Mouse (Mus musculus) stomach, postnatal 0 days (tissue): ENCODE data around the gene Olfr657. TPM values are rescaled to one million over a fixed set of nuclear protein-coding genes. Genes with fewer than 3 reads are reported as not detected.

Experiments used
- ATAC-seq: fragments of 200-750 bp; cut with Nextera tagmentation; 2 replicates; pipeline ENCODE4 v1.8.0; 2017; ENCODE audit not compliant: low FRiP score, low TSS enrichment
- DNase-seq: peaks from one replicate; pipeline ENCODE4 v3.0.0-alpha.2; 2016; ENCODE audit warnings: low spot score
- H3K27ac ChIP-seq: fragments of 300-500 bp; sonication (generic); replicated peaks from 2 replicates; pipeline ENCODE4 v1.5.1; 2014; ENCODE audit warnings: mild to moderate bottlenecking, control low read depth
- H3K27me3 ChIP-seq: fragments of 300-500 bp; sonication (generic); 2 replicates; pipeline ENCODE4 v1.6.1; 2014; ENCODE audit warnings: low read length; ENCODE audit not compliant: control insufficient read depth, insufficient read depth
- H3K36me3 ChIP-seq: fragments of 300-500 bp; sonication (generic); 2 replicates; pipeline ENCODE4 v1.6.1; 2014; ENCODE audit warnings: low read length, mixed read lengths; ENCODE audit not compliant: control insufficient read depth, insufficient read depth
- H3K4me1 ChIP-seq: fragments of 300-500 bp; sonication (generic); replicated peaks from 2 replicates; pipeline ENCODE4 v1.6.1; 2014; ENCODE audit warnings: antibody characterized with exemption; ENCODE audit not compliant: control insufficient read depth, insufficient read depth
- H3K4me2 ChIP-seq: fragments of 300-500 bp; sonication (generic); replicated peaks from 2 replicates; pipeline ENCODE4 v1.6.1; 2014; ENCODE audit warnings: low read depth, mild to moderate bottlenecking, control low read depth, moderate library complexity
- H3K4me3 ChIP-seq: fragments of 300-500 bp; sonication (generic); 2 replicates; pipeline ENCODE4 v1.5.1; 2014; ENCODE audit warnings: low read depth, low read length, control low read depth
- H3K9ac ChIP-seq: fragments of 300-500 bp; sonication (generic); 2 replicates; pipeline ENCODE4 v1.6.1; 2014; ENCODE audit warnings: mild to moderate bottlenecking, low read length, control low read depth, mixed read lengths
- H3K9me3 ChIP-seq: fragments of 300-500 bp; sonication (generic); 2 replicates; pipeline ENCODE4 v1.6.1; 2016; ENCODE audit warnings: low read length; ENCODE audit not compliant: control insufficient read depth
- CTCF ChIP-seq: IDR thresholded peaks from 2 replicates; pipeline ENCODE4 v1.5.1; 2016; ENCODE audit warnings: antibody characterized with exemption, low read depth, mild to moderate bottlenecking, moderate library complexity
- EP300 ChIP-seq: optimal IDR thresholded peaks from 2 replicates; pipeline ENCODE3; 2016; ENCODE audit warnings: antibody characterized with exemption
- WGBS: fragments of 180-500 bp; shearing (Covaris S2); extraction: QIAGEN DNeasy Blood & Tissue Kit; methylation state at CpG from one replicate; pipeline ENCODE4 v1.1.7; 2014; 5-methylcytosine and 5-hydroxymethylcytosine counted together
- polyA plus RNA-seq: library from polyadenylated mRNA; unstranded; fragments of >200 nt; fragmentation: Nextera tagmentation; extraction: Ambion mirVana; gene quantifications from 2 replicates; pipeline ENCODE4 v1.2.1, GENCODE M21; 2015

The Olfr657 gene
- not detected in 2 replicates for polyA plus RNA-seq

DNA sequence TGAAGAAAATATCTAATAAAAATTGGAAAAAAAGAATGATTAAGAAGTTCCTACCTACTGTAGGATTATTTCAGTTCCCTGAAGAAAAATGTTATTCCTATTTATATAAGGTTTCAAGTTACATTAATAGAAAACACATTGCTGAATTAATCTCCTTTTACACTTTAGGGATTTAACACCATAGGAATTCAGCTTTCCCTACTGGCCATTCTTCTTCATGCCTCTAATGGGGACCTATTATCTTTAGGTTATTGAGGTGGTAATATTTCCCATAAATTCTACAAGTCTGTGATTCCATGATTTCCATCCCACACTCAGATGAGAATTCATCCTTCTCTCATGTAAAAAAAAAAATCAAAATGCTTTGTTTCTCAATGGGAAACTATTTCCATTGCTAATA is at the start of gene Olfr657:
Olfr657 (plus strand) TSS at position 301 of the 400 bp plus-strand sequence.
- H3K4me1 ChIP-seq, result no peaks in the 10 kb centered on the region
- ATAC-seq, result no peak
- no peaks in the 10 kb centered on the region for H3K27me3 ChIP-seq
- TF ChIP-seq EP300 (no peak), CTCF (no peak)
- H3K36me3 ChIP-seq, result no peaks in the 10 kb centered on the region
- H3K9me3 ChIP-seq, result no peaks in the 10 kb centered on the region
- no peak within 1 kb of the TSS for H3K4me2 ChIP-seq
- no peak within 1 kb of the TSS for H3K27ac ChIP-seq
- no peak within 1 kb of the TSS for H3K4me3 ChIP-seq
- no peak within 1 kb of the TSS for H3K9ac ChIP-seq
- no peak for DNase-seq

- no peak for ATAC-seq
- no peak within 1 kb of the TSS for H3K4me3 ChIP-seq
- no peak within 1 kb of the TSS for H3K27ac ChIP-seq
- H3K4me1 ChIP-seq, result no peaks in the 10 kb centered on the region
- no peaks in the 10 kb centered on the region for H3K27me3 ChIP-seq
- no peaks in the 10 kb centered on the region for H3K36me3 ChIP-seq
- no peak for DNase-seq
- no peaks in the 10 kb centered on the region for H3K9me3 ChIP-seq
- TF ChIP-seq CTCF, result no peak
- no peak for TF ChIP-seq EP300
- H3K9ac ChIP-seq, result no peak within 1 kb of the TSS
- no peak within 1 kb of the TSS for H3K4me2 ChIP-seq
- 53% methylated on average over 2 of the region's 2 CpGs for WGBS
Observed at GRCm38 (mm10) chr7:104577014-104577413, 47.6 kb upstream of the Olfr657 start, which contains the start of gene Olfr653. TSS of gene Olfr653 (plus strand) at chr7:104577314.

DNA sequence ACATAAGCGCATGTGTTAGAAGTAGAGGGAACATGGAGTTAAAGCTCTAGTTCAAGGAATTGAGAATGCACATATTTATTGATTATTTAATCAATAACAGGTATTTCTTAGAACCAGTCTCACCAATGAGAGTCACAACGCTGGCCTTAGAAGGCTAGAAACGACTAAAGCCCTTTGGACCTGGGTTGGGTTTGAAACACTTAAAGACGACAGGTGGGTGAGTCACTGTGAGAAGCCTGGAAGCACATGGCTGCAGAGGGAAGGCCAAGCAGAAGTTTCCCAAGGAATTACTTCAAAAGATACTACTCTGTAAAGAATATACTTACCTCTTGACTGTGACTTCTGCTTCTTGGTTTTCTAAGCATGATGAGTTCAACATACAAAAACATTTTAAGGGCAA is 43.7 kb upstream of the Olfr657 start:
- 89% methylated on average over 4 of the region's 4 CpGs for WGBS

GRCm38 (mm10) chr7:104581429-104581828 is 43.2 kb upstream of the Olfr657 start:
- Histone ChIP-seq H3K27ac (no peak overlapping the region), H3K9me3 (no peaks in the 10 kb centered on the region), H3K9ac (no peak overlapping the region), H3K4me3 (no peak overlapping the region), H3K4me1 (no peaks in the 10 kb centered on the region), H3K4me2 (no peak overlapping the region), H3K36me3 (no peaks in the 10 kb centered on the region), H3K27me3 (no peaks in the 10 kb centered on the region)
- DNase-seq (no peak), ATAC-seq (no peak)
- no peak for TF ChIP-seq EP300
- 79% methylated on average over 4 of the region's 4 CpGs for WGBS

More for the DNA sequence above, 43.7 kb upstream of the Olfr657 start:
- Histone ChIP-seq H3K4me1 (no peaks in the 10 kb centered on the region), H3K4me2 (no peak overlapping the region), H3K9ac (no peak overlapping the region), H3K27ac (no peak overlapping the region), H3K4me3 (no peak overlapping the region), H3K27me3 (no peaks in the 10 kb centered on the region), H3K9me3 (no peaks in the 10 kb centered on the region), H3K36me3 (no peaks in the 10 kb centered on the region)
- ATAC-seq (no peak), DNase-seq (no peak)
- TF ChIP-seq EP300 (no peak), CTCF (no peak)

DNA sequence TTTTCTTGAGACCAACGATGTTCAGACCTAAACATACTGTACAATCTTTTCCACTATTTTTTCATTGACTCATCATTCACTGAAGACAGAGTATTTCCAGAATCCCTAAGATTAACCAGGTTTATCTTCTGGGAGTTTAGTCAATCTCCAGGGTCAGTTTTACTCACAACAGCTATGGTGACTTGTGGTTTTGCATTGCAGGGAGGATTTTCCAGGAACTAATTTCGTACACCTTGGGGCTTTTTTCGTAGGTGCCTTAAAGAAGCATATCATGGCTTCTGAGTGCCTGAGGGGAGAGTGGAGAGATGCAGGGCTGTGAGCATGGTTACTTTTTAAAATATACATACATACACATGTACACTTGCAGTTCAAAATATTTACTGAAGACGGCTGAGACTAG is 37.9 kb upstream of the Olfr657 start, which contains the start of gene Olfr654:
Olfr654 (plus strand) TSS at position 301 of the 400 bp plus-strand sequence.
- 61% methylated on average over 4 of the region's 4 CpGs for WGBS

DNA sequence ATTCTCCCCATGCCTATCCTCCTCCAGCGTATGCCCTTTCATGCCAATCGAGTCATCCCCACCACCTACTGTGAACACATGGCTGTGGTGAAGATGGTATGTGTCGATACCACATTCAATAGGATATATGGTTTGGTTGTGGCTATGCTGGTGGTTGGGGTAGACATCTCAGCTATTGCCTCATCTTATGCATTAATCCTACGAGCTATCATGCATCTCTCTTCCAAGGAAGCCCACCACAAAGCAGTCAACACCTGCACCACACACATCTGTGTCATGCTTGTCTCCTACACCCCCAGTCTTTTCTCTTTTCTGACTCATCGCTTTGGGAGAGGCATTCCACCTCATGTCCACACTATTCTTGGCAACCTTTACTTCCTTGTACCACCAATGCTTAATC is 36.3 kb upstream of the Olfr657 start:
- H3K4me1 ChIP-seq, result no peaks in the 10 kb centered on the region
- no peak overlapping the region for H3K27ac ChIP-seq
- WGBS, result 80% methylated on average over 5 of the region's 5 CpGs
- ATAC-seq, result no peak
- no peak overlapping the region for H3K4me3 ChIP-seq
- no peak overlapping the region for H3K4me2 ChIP-seq
- no peaks in the 10 kb centered on the region for H3K9me3 ChIP-seq
- no peak overlapping the region for H3K9ac ChIP-seq
- no peak for DNase-seq
- H3K36me3 ChIP-seq, result no peaks in the 10 kb centered on the region
- TF ChIP-seq EP300 (no peak), CTCF (no peak)
- H3K27me3 ChIP-seq, result no peaks in the 10 kb centered on the region

More for the DNA sequence above, 37.9 kb upstream of the Olfr657 start, which contains the start of gene Olfr654:
- DNase-seq, result no peak
- H3K4me1 ChIP-seq, result no peaks in the 10 kb centered on the region
- TF ChIP-seq CTCF (no peak), EP300 (no peak)
- H3K27me3 ChIP-seq, result no peaks in the 10 kb centered on the region
- H3K9me3 ChIP-seq, result no peaks in the 10 kb centered on the region
- H3K36me3 ChIP-seq, result no peaks in the 10 kb centered on the region
- no peak within 1 kb of the TSS for H3K27ac ChIP-seq
- H3K4me3 ChIP-seq, result no peak within 1 kb of the TSS
- no peak within 1 kb of the TSS for H3K9ac ChIP-seq
- no peak for ATAC-seq
- no peak within 1 kb of the TSS for H3K4me2 ChIP-seq
